Mouse (Mus musculus): ENCODE results near the gene Znfx1. TPM values are rescaled to one million over a fixed set of nuclear protein-coding genes. Genes with fewer than 3 reads are reported as not detected.

Gene Znfx1
- polyA plus RNA-seq, 1 experiment: 23.3 TPM

DNA sequence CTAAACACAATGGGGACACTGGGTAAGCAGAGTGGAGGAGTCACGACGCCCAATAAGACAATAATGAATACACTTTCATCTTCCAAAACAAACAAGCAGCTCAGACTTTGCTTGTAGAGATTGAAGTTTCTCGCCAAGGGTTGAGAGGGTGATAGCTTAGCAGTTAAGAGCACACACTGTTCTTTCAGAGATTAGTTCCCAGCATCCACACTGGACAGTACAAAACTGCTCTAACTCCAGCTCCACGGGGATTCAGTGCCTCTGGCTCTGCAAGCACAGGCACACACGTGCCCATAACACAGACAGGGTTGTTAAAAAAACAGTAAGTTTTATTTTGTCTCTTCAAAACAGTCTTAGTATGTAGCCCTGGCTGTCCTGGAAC lies 5.9 kb downstream of the Znfx1 start:
- Histone ChIP-seq H3K4me3 (no peak overlapping the region), H3K79me2 (ENCODE audit: control insufficient read depth, insufficient read depth) (peaks cover 27% of the 10 kb centered on the region), H3K27me3 (ENCODE audit: control insufficient read depth, insufficient read depth, insufficient read length) (no peaks in the 10 kb centered on the region), H3K36me3 (ENCODE audit: control insufficient read depth, insufficient read depth) (peaks cover 44% of the 10 kb centered on the region), H3K4me2 (ENCODE audit: low read depth) (no peak overlapping the region), H3ac (ENCODE audit: control insufficient read depth, insufficient read length) (no peak overlapping the region)
- TF ChIP-seq SRF (IDR thresholded peaks at IDR 0.05; ENCODE audit: control insufficient read depth, insufficient read length, low read depth) (no peak), USF1 (IDR thresholded peaks at IDR 0.05; ENCODE audit: low read depth) (no peak), TCF3 (IDR thresholded peaks at IDR 0.05; ENCODE audit: insufficient read length, low read depth) (no peak), MYOG (IDR thresholded peaks at IDR 0.05; ENCODE audit: control insufficient read depth in 1 of 3, insufficient read depth in 1 of 3, insufficient read length in 2 of 3, low read depth in 2 of 3) (no peak), E2F4 (IDR thresholded peaks at IDR 0.05; ENCODE audit: insufficient read depth) (no peak), POLR2AphosphoS2 (IDR thresholded peaks at IDR 0.05; ENCODE audit: insufficient read length, low read depth) (no peak), MAX (IDR thresholded peaks at IDR 0.05; ENCODE audit: low read depth) (no peak), CEBPB (IDR thresholded peaks at IDR 0.05; ENCODE audit: insufficient read depth, poor library complexity, severe bottlenecking) (no peak), REST (IDR thresholded peaks at IDR 0.05; ENCODE audit: insufficient read depth, insufficient read length) (no peak), MYOD1 (IDR thresholded peaks at IDR 0.05; ENCODE audit: control insufficient read depth in 1 of 3, insufficient read length in 2 of 3, low read depth in 2 of 3) (no peak), TCF12 (IDR thresholded peaks at IDR 0.05; ENCODE audit: insufficient read depth, poor library complexity, severe bottlenecking) (no peak), POLR2A (IDR thresholded peaks at IDR 0.05; ENCODE audit: insufficient read length, low read depth) (no peak)

DNA sequence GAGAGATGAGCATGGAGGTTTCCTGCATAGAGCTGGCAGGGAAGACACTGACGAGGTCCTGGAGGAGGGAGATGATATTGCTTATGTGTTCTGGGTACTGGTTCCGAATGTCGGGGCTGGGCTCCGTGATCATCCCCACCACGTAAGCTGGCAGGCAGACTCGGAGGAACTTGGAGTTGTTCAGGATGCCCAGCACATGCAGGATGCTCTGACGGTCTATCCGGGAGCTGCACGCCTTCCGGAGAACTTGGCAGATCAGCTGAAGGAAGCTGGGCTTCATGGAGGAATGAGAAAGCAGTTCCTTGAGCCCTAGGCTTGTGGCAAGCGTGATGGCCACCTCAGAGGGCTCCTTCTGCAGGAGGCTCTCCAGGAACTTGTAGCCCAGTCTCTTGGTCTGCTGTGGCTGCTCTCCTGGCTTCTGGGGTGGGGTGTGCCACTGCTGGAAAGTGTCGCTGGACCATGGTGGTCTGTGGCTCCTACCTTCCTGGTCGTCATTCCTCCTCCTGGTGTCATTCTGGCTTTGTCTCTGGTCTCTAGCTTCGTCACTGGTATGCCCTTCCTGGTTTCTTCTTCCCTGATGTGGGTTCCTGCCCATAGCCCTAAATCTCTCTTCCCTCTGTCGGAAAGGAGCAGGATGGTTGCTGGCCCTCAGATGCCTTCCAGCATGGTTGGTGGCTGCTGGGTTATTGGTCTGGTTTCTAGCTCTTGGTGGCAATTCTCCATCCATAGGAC lies 6.4 kb downstream of the Znfx1 start:
- Histone ChIP-seq H3ac (ENCODE audit: control insufficient read depth, insufficient read length) (no peak overlapping the region), H3K36me3 (ENCODE audit: control insufficient read depth, insufficient read depth) (peaks cover 46% of the 10 kb centered on the region), H3K4me3 (no peak overlapping the region), H3K27me3 (ENCODE audit: control insufficient read depth, insufficient read depth, insufficient read length) (no peaks in the 10 kb centered on the region), H3K79me2 (ENCODE audit: control insufficient read depth, insufficient read depth) (peaks cover 30% of the 10 kb centered on the region), H3K4me2 (ENCODE audit: low read depth) (no peak overlapping the region)
- TF ChIP-seq MAX (IDR thresholded peaks at IDR 0.05; ENCODE audit: low read depth): no peak
- no peak for TF ChIP-seq SRF (IDR thresholded peaks at IDR 0.05; ENCODE audit: control insufficient read depth, insufficient read length, low read depth)
- no peak for TF ChIP-seq E2F4 (IDR thresholded peaks at IDR 0.05; ENCODE audit: insufficient read depth)
- no peak for TF ChIP-seq POLR2A (IDR thresholded peaks at IDR 0.05; ENCODE audit: insufficient read length, low read depth)
- TF ChIP-seq MYOD1 (IDR thresholded peaks at IDR 0.05; ENCODE audit: control insufficient read depth in 1 of 3, insufficient read length in 2 of 3, low read depth in 2 of 3): no peak
- no peak for TF ChIP-seq CEBPB (IDR thresholded peaks at IDR 0.05; ENCODE audit: insufficient read depth, poor library complexity, severe bottlenecking)
- no peak for TF ChIP-seq MYOG (IDR thresholded peaks at IDR 0.05; ENCODE audit: control insufficient read depth in 1 of 3, insufficient read depth in 1 of 3, insufficient read length in 2 of 3, low read depth in 2 of 3)
- TF ChIP-seq USF1 (IDR thresholded peaks at IDR 0.05; ENCODE audit: low read depth): no peak
- no peak for TF ChIP-seq TCF3 (IDR thresholded peaks at IDR 0.05; ENCODE audit: insufficient read length, low read depth)
- TF ChIP-seq REST (IDR thresholded peaks at IDR 0.05; ENCODE audit: insufficient read depth, insufficient read length): no peak
- no peak for TF ChIP-seq TCF12 (IDR thresholded peaks at IDR 0.05; ENCODE audit: insufficient read depth, poor library complexity, severe bottlenecking)

DNA sequence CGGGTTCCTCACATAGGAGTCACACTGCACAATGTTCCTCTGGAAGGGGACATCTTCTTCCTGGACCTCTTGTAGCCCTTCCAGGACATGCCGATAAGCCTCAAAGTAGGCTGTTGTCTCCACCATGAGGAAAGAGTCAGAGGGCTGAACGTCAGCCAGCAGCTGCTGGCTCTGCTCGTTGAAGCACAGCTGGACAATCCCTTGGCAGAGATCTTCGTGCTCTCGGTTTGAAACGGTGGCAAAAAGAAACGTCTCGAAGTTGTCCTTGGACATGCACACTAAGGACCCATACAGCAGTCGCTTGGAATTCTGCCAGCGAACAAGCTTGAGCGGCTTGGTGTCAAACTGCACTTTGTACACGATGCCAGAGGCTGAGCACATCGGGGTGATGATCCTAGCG lies 7.4 kb downstream of the Znfx1 start:
- TF ChIP-seq TCF3 (IDR thresholded peaks at IDR 0.05; ENCODE audit: insufficient read length, low read depth) (no peak), MYOD1 (IDR thresholded peaks at IDR 0.05; ENCODE audit: control insufficient read depth in 1 of 3, insufficient read length in 2 of 3, low read depth in 2 of 3) (no peak), REST (IDR thresholded peaks at IDR 0.05; ENCODE audit: insufficient read depth, insufficient read length) (no peak), CEBPB (IDR thresholded peaks at IDR 0.05; ENCODE audit: insufficient read depth, poor library complexity, severe bottlenecking) (no peak), POLR2AphosphoS2 (IDR thresholded peaks at IDR 0.05; ENCODE audit: insufficient read length, low read depth) (no peak), SRF (IDR thresholded peaks at IDR 0.05; ENCODE audit: control insufficient read depth, insufficient read length, low read depth) (no peak), MAX (IDR thresholded peaks at IDR 0.05; ENCODE audit: low read depth) (no peak), POLR2A (IDR thresholded peaks at IDR 0.05; ENCODE audit: insufficient read length, low read depth) (no peak), MYOG (IDR thresholded peaks at IDR 0.05; ENCODE audit: control insufficient read depth in 1 of 3, insufficient read depth in 1 of 3, insufficient read length in 2 of 3, low read depth in 2 of 3) (no peak), USF1 (IDR thresholded peaks at IDR 0.05; ENCODE audit: low read depth) (no peak), TCF12 (IDR thresholded peaks at IDR 0.05; ENCODE audit: insufficient read depth, poor library complexity, severe bottlenecking) (no peak), E2F4 (IDR thresholded peaks at IDR 0.05; ENCODE audit: insufficient read depth) (no peak)
- H3K79me2 ChIP-seq (ENCODE audit: control insufficient read depth, insufficient read depth): peaks cover 36% of the 10 kb centered on the region
- no peak overlapping the region for H3K4me3 ChIP-seq
- no peak overlapping the region for H3K4me2 ChIP-seq (ENCODE audit: low read depth)
- H3K36me3 ChIP-seq (ENCODE audit: control insufficient read depth, insufficient read depth): peaks cover 46% of the 10 kb centered on the region
- no peaks in the 10 kb centered on the region for H3K27me3 ChIP-seq (ENCODE audit: control insufficient read depth, insufficient read depth, insufficient read length)
- no peak overlapping the region for H3ac ChIP-seq (ENCODE audit: control insufficient read depth, insufficient read length)

DNA sequence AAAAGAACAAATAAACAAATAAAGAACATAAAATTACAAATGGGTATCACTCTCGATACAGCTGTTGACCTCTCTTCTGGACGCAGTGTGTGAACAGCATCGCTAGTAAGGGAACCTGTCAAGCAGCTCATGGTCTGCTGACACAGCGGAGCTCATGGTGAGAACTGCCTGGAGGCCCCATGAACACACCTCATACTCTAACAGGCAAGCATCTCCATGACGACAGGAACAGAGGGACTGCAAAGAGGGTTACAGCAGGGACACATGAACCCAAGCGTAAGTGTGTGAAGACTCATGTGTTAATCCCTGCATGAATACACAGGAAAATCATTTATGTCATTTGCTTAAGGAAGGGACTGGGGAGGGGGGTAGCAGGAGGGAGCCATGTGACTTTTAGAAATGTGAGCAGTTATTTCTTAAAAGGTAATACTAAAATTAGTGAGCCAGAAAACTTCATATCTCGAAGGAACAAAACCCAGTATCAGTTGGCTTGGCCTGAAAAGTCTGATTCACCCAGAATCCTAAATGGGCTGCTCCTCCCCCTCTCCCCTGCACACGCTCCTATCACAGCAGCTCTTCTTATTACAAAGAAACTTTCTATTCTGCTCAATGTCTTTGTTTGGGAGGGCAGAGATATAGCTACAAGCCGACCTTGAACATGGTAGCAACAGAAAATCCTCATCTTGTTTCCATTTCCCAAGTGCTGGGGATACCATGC lies 9.5 kb downstream of the Znfx1 start:
- Histone ChIP-seq H3ac (ENCODE audit: control insufficient read depth, insufficient read length) (no peak overlapping the region), H3K36me3 (ENCODE audit: control insufficient read depth, insufficient read depth) (peaks cover 65% of the 10 kb centered on the region), H3K4me3 (no peak overlapping the region), H3K4me2 (ENCODE audit: low read depth) (no peak overlapping the region), H3K27me3 (ENCODE audit: control insufficient read depth, insufficient read depth, insufficient read length) (no peaks in the 10 kb centered on the region), H3K79me2 (ENCODE audit: control insufficient read depth, insufficient read depth) (peaks cover 36% of the 10 kb centered on the region)
- TF ChIP-seq E2F4 (IDR thresholded peaks at IDR 0.05; ENCODE audit: insufficient read depth) (no peak), CEBPB (IDR thresholded peaks at IDR 0.05; ENCODE audit: insufficient read depth, poor library complexity, severe bottlenecking) (no peak), REST (IDR thresholded peaks at IDR 0.05; ENCODE audit: insufficient read depth, insufficient read length) (no peak), TCF12 (IDR thresholded peaks at IDR 0.05; ENCODE audit: insufficient read depth, poor library complexity, severe bottlenecking) (no peak), MYOG (IDR thresholded peaks at IDR 0.05; ENCODE audit: control insufficient read depth in 1 of 3, insufficient read depth in 1 of 3, insufficient read length in 2 of 3, low read depth in 2 of 3) (no peak), TCF3 (IDR thresholded peaks at IDR 0.05; ENCODE audit: insufficient read length, low read depth) (no peak), SRF (IDR thresholded peaks at IDR 0.05; ENCODE audit: control insufficient read depth, insufficient read length, low read depth) (no peak), MAX (IDR thresholded peaks at IDR 0.05; ENCODE audit: low read depth) (no peak), POLR2AphosphoS2 (IDR thresholded peaks at IDR 0.05; ENCODE audit: insufficient read length, low read depth) (no peak), USF1 (IDR thresholded peaks at IDR 0.05; ENCODE audit: low read depth) (no peak), POLR2A (IDR thresholded peaks at IDR 0.05; ENCODE audit: insufficient read length, low read depth) (no peak), MYOD1 (IDR thresholded peaks at IDR 0.05; ENCODE audit: control insufficient read depth in 1 of 3, insufficient read length in 2 of 3, low read depth in 2 of 3) (no peak)

Measured in myocyte (in vitro differentiated cells).